Mouse (Mus musculus) intestine, postnatal 0 days (tissue): Measurements from ENCODE around the gene Teddm1a. TPM values are rescaled to one million over a fixed set of nuclear protein-coding genes. Genes with fewer than 3 reads are reported as not detected.
A peak's percentile ranks its signal among the peaks of the same experiment; 100 is the strongest.

Experiments used
- ATAC-seq: fragments of 200-750 bp; cut with Nextera tagmentation; 2 replicates; pipeline ENCODE4 v1.8.0; 2017; ENCODE audit warnings: mild to moderate bottlenecking, moderate TSS enrichment, moderate library complexity
- H3K27ac ChIP-seq: fragments of 300-500 bp; sonication (generic); 2 replicates; pipeline ENCODE4 v1.5.1; 2014; ENCODE audit warnings: mild to moderate bottlenecking, low read depth, low read length, moderate library complexity
- H3K27me3 ChIP-seq: fragments of 300-500 bp; sonication (generic); replicated peaks from 2 replicates; pipeline ENCODE4 v1.6.1; 2014; ENCODE audit warnings: low read length, mixed read lengths; ENCODE audit not compliant: control insufficient read depth, insufficient read depth
- H3K36me3 ChIP-seq: fragments of 300-500 bp; sonication (generic); 2 replicates; pipeline ENCODE4 v1.6.1; 2014; ENCODE audit warnings: mild to moderate bottlenecking, moderate library complexity; ENCODE audit not compliant: control insufficient read depth, insufficient read depth
- H3K4me1 ChIP-seq: fragments of 300-500 bp; sonication (generic); replicated peaks from 2 replicates; pipeline ENCODE4 v1.6.1; 2014; ENCODE audit warnings: antibody characterized with exemption, low read length, mixed read lengths; ENCODE audit not compliant: control insufficient read depth, insufficient read depth
- H3K4me2 ChIP-seq: fragments of 300-500 bp; sonication (generic); replicated peaks from 2 replicates; pipeline ENCODE4 v1.6.1; 2014; ENCODE audit warnings: low read depth, mild to moderate bottlenecking, moderate library complexity
- H3K4me3 ChIP-seq: fragments of 300-500 bp; sonication (generic); 2 replicates; pipeline ENCODE4 v1.5.1; 2014; ENCODE audit warnings: low read depth, low read length
- H3K9ac ChIP-seq: fragments of 300-500 bp; sonication (generic); 2 replicates; pipeline ENCODE4 v1.6.1; 2014; ENCODE audit warnings: mild to moderate bottlenecking, low read depth, low read length
- H3K9me3 ChIP-seq: fragments of 300-500 bp; sonication (generic); 2 replicates; pipeline ENCODE4 v1.6.1; 2016; ENCODE audit warnings: mixed run types; ENCODE audit not compliant: control insufficient read depth
- CTCF ChIP-seq: sonication (generic); IDR thresholded peaks from 2 replicates; pipeline ENCODE4 v1.5.1; 2016; ENCODE audit warnings: low read depth, mild to moderate bottlenecking, control low read depth, antibody characterized with exemption, moderate library complexity
- WGBS: fragments of 180-500 bp; shearing (Covaris S2); extraction: QIAGEN DNeasy Blood & Tissue Kit; methylation state at CpG from one replicate; pipeline ENCODE4 v1.1.7; 2014; 5-methylcytosine and 5-hydroxymethylcytosine counted together
- polyA plus RNA-seq: library from polyadenylated mRNA; unstranded; fragments of >200 nt; fragmentation: Nextera tagmentation; extraction: Ambion mirVana; gene quantifications from 2 replicates; pipeline ENCODE4 v1.2.1, GENCODE M21; 2015

Gene Teddm1a
- polyA plus RNA-seq, 1 experiment from 2014 or later, result not detected

GRCm38 (mm10) chr1:153894979-153895378 is 3.4 kb downstream of the Teddm1a start:
- peak; percentile 91 for TF ChIP-seq CTCF
- Histone ChIP-seq H3K9ac (no peak overlapping the region), H3K27ac (no peak overlapping the region), H3K4me3 (no peak overlapping the region), H3K4me1 (no peaks in the 10 kb centered on the region), H3K27me3 (no peaks in the 10 kb centered on the region), H3K4me2 (no peak overlapping the region), H3K36me3 (no peaks in the 10 kb centered on the region), H3K9me3 (no peaks in the 10 kb centered on the region)
- no peak for ATAC-seq
- 36% methylated on average over 5 of the region's 5 CpGs for WGBS

- no peak overlapping the region for H3K27ac ChIP-seq
- no peak overlapping the region for H3K4me2 ChIP-seq
- H3K9ac ChIP-seq, result no peak overlapping the region
- H3K9me3 ChIP-seq, result no peaks in the 10 kb centered on the region
- no peak overlapping the region for H3K4me3 ChIP-seq
- no peaks in the 10 kb centered on the region for H3K27me3 ChIP-seq
- ATAC-seq, result no peak
- H3K4me1 ChIP-seq, result no peaks in the 10 kb centered on the region
- no peak for TF ChIP-seq CTCF
- H3K36me3 ChIP-seq, result no peaks in the 10 kb centered on the region
- 84% methylated on average over 8 of the region's 8 CpGs for WGBS
Measured at GRCm38 (mm10) chr1:153897196-153897595, 5.7 kb downstream of the Teddm1a start.

- ATAC-seq, result peak; percentile 21
- Histone ChIP-seq H3K9me3 (no peaks in the 10 kb centered on the region), H3K4me3 (peak overlapping the region; percentile 81), H3K4me1 (no peaks in the 10 kb centered on the region), H3K9ac (peak overlapping the region; percentile 47), H3K27ac (0 out of 2 replicates have a peak overlapping the region, but pooled peaks have one; percentile 9), H3K4me2 (peak overlapping the region; percentile 91), H3K27me3 (no peaks in the 10 kb centered on the region), H3K36me3 (peaks cover 16% of the 10 kb centered on the region)
- no peak for TF ChIP-seq CTCF
- 20% methylated on average over 22 of the region's 22 CpGs for WGBS
Measured at GRCm38 (mm10) chr1:153898989-153899730, 7.6 kb downstream of the Teddm1a start.

- Histone ChIP-seq H3K4me2 (peak within 1 kb of the TSS; percentile 91), H3K27me3 (no peaks in the 10 kb centered on the region), H3K4me1 (no peaks in the 10 kb centered on the region), H3K36me3 (peaks cover 19% of the 10 kb centered on the region), H3K4me3 (peak within 1 kb of the TSS; percentile 81), H3K27ac (peak within 1 kb of the TSS; percentile 93), H3K9ac (peak within 1 kb of the TSS; percentile 86), H3K9me3 (no peaks in the 10 kb centered on the region)
- WGBS, result under 1% methylated on average over 49 of the region's 51 CpGs
- peak; percentile 96 for ATAC-seq
- peak; percentile 3; the same call in 1 of the 2 replicates for TF ChIP-seq CTCF
Measured at GRCm38 (mm10) chr1:153899731-153900380, 8.3 kb downstream of the Teddm1a start, which contains the start of the genes Glul and Teddm2. TSS of gene Glul (plus strand) at chr1:153899944. TSS of gene Teddm2 (minus strand) at chr1:153900228.

DNA sequence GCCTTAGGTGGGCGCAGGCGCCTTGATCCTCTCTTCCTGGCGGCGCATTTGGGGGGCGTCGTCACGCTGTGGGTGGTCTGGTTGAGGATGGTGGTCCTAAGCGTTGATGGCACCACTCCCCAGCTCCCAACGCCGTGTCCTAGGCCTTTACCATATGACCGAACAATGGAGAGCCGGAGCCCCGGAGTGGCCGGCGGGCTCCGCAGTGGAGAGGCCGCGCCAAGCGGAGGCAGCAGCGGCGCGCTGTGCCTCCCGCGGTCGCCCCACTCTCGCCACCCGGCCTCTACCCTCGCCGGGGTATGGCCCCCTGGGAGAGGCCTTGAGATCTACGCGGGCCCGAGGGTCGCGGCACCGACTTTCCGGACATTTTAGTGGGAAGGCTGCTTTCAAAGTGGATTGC is 8.8 kb downstream of the Teddm1a start:
- ATAC-seq, result peak; percentile 32
- WGBS, result 0% methylated on average over 34 of the region's 36 CpGs

More for the DNA sequence above, 8.8 kb downstream of the Teddm1a start:
- peaks cover 24% of the 10 kb centered on the region for H3K36me3 ChIP-seq
- no peaks in the 10 kb centered on the region for H3K4me1 ChIP-seq
- no peaks in the 10 kb centered on the region for H3K9me3 ChIP-seq
- no peak for TF ChIP-seq CTCF
- peak overlapping the region; percentile 86 for H3K9ac ChIP-seq
- H3K27me3 ChIP-seq, result no peaks in the 10 kb centered on the region
- H3K4me3 ChIP-seq, result peak overlapping the region; percentile 81
- peak overlapping the region; percentile 93 for H3K27ac ChIP-seq
- peak overlapping the region; percentile 91 for H3K4me2 ChIP-seq
